Comparison of ENCODE assay signal across 8 mouse cellular contexts in the genomic region with DNA sequence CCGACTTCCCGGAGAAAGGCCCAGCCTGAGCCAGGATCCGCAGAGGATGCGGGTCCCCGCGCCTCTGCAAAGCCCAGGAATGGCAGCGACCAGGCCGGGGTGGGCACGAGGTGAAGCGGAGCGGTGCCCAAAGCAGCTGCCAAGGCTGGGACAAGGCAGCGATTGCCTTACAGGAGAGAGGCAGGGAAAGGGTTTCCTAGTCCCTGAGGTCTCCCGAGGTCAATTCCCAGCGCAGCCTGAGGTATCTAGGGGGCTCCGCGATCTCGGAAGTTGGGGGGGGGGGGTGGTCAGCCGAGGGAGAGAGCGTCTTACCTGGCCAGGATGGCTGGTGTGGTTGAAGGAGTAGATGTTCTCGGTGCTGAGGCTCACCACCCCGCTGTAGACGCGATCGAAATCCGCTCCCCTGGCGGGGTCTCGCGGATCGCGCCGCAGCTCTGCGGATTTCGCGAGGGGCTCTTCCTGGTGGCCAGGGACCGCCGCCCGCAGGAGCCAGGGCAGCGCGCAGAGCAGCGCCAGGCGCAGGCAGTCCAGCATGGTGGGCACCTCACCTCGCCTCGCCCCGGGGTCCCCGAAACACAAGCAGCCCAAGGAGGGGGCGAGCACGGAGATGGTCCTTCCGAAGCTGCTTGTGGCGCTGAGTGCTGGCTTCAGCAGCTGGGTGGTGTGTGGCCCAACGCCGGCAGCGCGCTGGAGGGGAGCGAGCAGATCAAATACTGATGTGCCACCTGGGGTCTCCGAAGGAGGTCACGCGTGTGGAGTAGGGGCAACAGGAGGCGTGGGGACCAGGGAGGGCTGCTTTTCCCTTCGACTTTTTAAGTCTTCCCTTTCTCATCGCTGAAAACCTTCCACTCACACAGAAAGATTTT. TPM values are rescaled to one million over a fixed set of nuclear protein-coding genes. Genes with fewer than 3 reads are reported as not detected.
A peak's percentile ranks its signal among the peaks of the same experiment; 100 is the strongest.
DNase-seq lines count a peak whose midpoint lies in the region; ATAC-seq and TF ChIP-seq lines count a peak whose summit lies in the region.

No protein-coding gene starts in this region.

- H3K4me2 ChIP-seq in intestine, embryonic 16.5 days (ENCODE audit: low read depth, low read length): peak overlapping the region; percentile 99
- peak overlapping the region; percentile 83 for H3K4me2 ChIP-seq in liver, embryonic 12.5 days
- H3K4me2 ChIP-seq in neural tube, embryonic 14.5 days (ENCODE audit: low read depth, low read length): peak overlapping the region; percentile 98

- no peaks in the 10 kb centered on the region for H3K27me3 ChIP-seq in cerebellum, adult 2 months (ENCODE audit: control insufficient read depth, insufficient read depth, low read length)
- peaks cover 6% of the 10 kb centered on the region; the same call in 1 of the 2 replicates for H3K27me3 ChIP-seq in intestine, embryonic 16.5 days (replicated peaks; ENCODE audit: control insufficient read depth, insufficient read depth, low read length)
- peaks cover 44% of the 10 kb centered on the region for H3K27me3 ChIP-seq in liver, embryonic 12.5 days (replicated peaks)
- peaks cover 3% of the 10 kb centered on the region; the same call in 1 of the 2 replicates for H3K27me3 ChIP-seq in neural tube, embryonic 14.5 days (ENCODE audit: control insufficient read depth, insufficient read depth, low read length)

- H3K4me1 ChIP-seq in cerebellum, adult 2 months (ENCODE audit: control insufficient read depth, insufficient read depth, low read length): no peaks in the 10 kb centered on the region
- H3K4me1 ChIP-seq in intestine, embryonic 16.5 days (ENCODE audit: control insufficient read depth, insufficient read depth, low read length): 0 out of 2 replicates have a peak, but pooled peaks cover 4% of the 10 kb centered on the region
- peaks cover 13% of the 10 kb centered on the region; the same call in 1 of the 2 replicates for H3K4me1 ChIP-seq in liver, embryonic 12.5 days
- H3K4me1 ChIP-seq in neural tube, embryonic 14.5 days (ENCODE audit: control insufficient read depth, insufficient read depth, low read length): no peaks in the 10 kb centered on the region

- 0 out of 2 replicates have a peak, but pooled peaks cover 6% of the 10 kb centered on the region for H3K9me3 ChIP-seq in intestine, embryonic 16.5 days (ENCODE audit: control insufficient read depth, low read length)
- peaks cover 6% of the 10 kb centered on the region; the same call in 1 of the 2 replicates for H3K9me3 ChIP-seq in liver, embryonic 12.5 days (replicated peaks)
- no peaks in the 10 kb centered on the region for H3K9me3 ChIP-seq in neural tube, embryonic 14.5 days (ENCODE audit: control insufficient read depth, low read length)

- H3K36me3 ChIP-seq in intestine, embryonic 16.5 days (ENCODE audit: control insufficient read depth, insufficient read depth, low read length): no peaks in the 10 kb centered on the region
- no peaks in the 10 kb centered on the region for H3K36me3 ChIP-seq in liver, embryonic 12.5 days
- no peaks in the 10 kb centered on the region for H3K36me3 ChIP-seq in neural tube, embryonic 14.5 days (ENCODE audit: control insufficient read depth, insufficient read depth, low read length)

- peak; percentile 24 to 49 for DNase-seq in spleen, adult 18-20 months
- DNase-seq in spleen, postnatal 36 days (ENCODE audit: low spot score in 2 of 2): no peak
- DNase-seq in cerebellum, adult 2 months: peak; percentile 60 to 75
- DNase-seq in forelimb bud, embryonic 11.5 days (ENCODE audit: low read depth, low spot score): peak; percentile 19
- DNase-seq in c-Kit-positive CD71-positive TER-119-positive erythroid progenitor cells, embryonic 14.5 days (ENCODE audit: low spot score): no peak

- TF ChIP-seq POLR2A in cerebellum, adult 2 months (IDR thresholded peaks at IDR 0.05; ENCODE audit: borderline replicate concordance, insufficient read depth, low read length): peak; percentile 40; the same call in 1 of the 2 replicates

- peak overlapping the region; percentile 76 for H3K4me3 ChIP-seq in cerebellum, adult 2 months (replicated peaks; ENCODE audit: insufficient read depth, low read depth, low read length)
- H3K4me3 ChIP-seq in intestine, embryonic 16.5 days (ENCODE audit: low read length): peak overlapping the region; percentile 69
- peak overlapping the region; percentile 54 for H3K4me3 ChIP-seq in liver, embryonic 12.5 days
- H3K4me3 ChIP-seq in neural tube, embryonic 14.5 days (ENCODE audit: low read depth, low read length): peak overlapping the region; percentile 67

- H3K9ac ChIP-seq in intestine, embryonic 16.5 days (ENCODE audit: low read depth, low read length): peak overlapping the region; percentile 71
- no peak overlapping the region for H3K9ac ChIP-seq in liver, embryonic 12.5 days
- H3K9ac ChIP-seq in neural tube, embryonic 14.5 days (replicated peaks; ENCODE audit: low read depth, low read length): peak overlapping the region; percentile 71

- peak overlapping the region; percentile 85 for H3K27ac ChIP-seq in cerebellum, adult 2 months (ENCODE audit: insufficient read depth, low read length)
- no peak overlapping the region for H3K27ac ChIP-seq in intestine, embryonic 16.5 days (ENCODE audit: low read length)
- H3K27ac ChIP-seq in liver, embryonic 12.5 days: no peak overlapping the region
- H3K27ac ChIP-seq in neural tube, embryonic 14.5 days (ENCODE audit: low read depth, low read length): no peak overlapping the region

- WGBS in cerebellum, adult 2 months: under 1% methylated on average over 60 of the region's 60 CpGs
- under 1% methylated on average over 60 of the region's 60 CpGs for WGBS in intestine, embryonic 16.5 days
- 2% methylated on average over 59 of the region's 60 CpGs for WGBS in liver, embryonic 12.5 days (ENCODE audit: insufficient replicate concordance)
- under 1% methylated on average over 60 of the region's 60 CpGs for WGBS in neural tube, embryonic 14.5 days

- ATAC-seq in intestine, embryonic 16.5 days: peak; percentile 68
- ATAC-seq in liver, embryonic 12.5 days: no peak
- ATAC-seq in neural tube, embryonic 14.5 days (ENCODE audit: low read depth): peak; percentile 81

- no peak for TF ChIP-seq CTCF in cerebellum, adult 2 months (IDR thresholded peaks at IDR 0.05; ENCODE audit: borderline replicate concordance, insufficient read depth, low read depth, low read length)

RNA-seq across cellular contexts. Expression of a gene that starts 0.8 kb away (rescaled TPM):
- polyA plus RNA-seq in cerebellum, adult 2 months (2012; rRNA removed): 32.9 and 37.6 TPM in 2 replicates
- polyA plus RNA-seq in intestine, embryonic 16.5 days (2015; fragmentation: Nextera tagmentation; extraction: Ambion mirVana): 1.2 and 1.3 TPM in 2 replicates
- polyA plus RNA-seq in liver, embryonic 12.5 days (2016; fragmentation: Nextera tagmentation; extraction: Ambion mirVana): not detected in 2 replicates
- polyA plus RNA-seq in neural tube, embryonic 14.5 days (2014; fragmentation: Nextera tagmentation; extraction: Ambion mirVana): 10.6 and 12.0 TPM in 2 replicates

RNA-seq across cellular contexts. Expression of a gene that starts 14.7 kb away (rescaled TPM):
- 14.9 and 19.8 TPM in 2 replicates for polyA plus RNA-seq in cerebellum, adult 2 months (2012; rRNA removed)
- polyA plus RNA-seq in intestine, embryonic 16.5 days (2015; fragmentation: Nextera tagmentation; extraction: Ambion mirVana): 16.0 and 17.5 TPM in 2 replicates
- 14.1 and 15.6 TPM in 2 replicates for polyA plus RNA-seq in liver, embryonic 12.5 days (2016; fragmentation: Nextera tagmentation; extraction: Ambion mirVana)
- 11.5 and 12.4 TPM in 2 replicates for polyA plus RNA-seq in neural tube, embryonic 14.5 days (2014; fragmentation: Nextera tagmentation; extraction: Ambion mirVana)

Comparison
In these comparisons a context has a peak if more than half of its experiments do, and no peak if none do; other contexts are left out.
1. DNase-seq: peak in spleen, adult 18-20 months (2 of 2), cerebellum, adult 2 months (2 of 2) and forelimb bud, embryonic 11.5 days (single experiment); none in spleen, postnatal 36 days (0 of 2) and c-Kit-positive CD71-positive TER-119-positive erythroid progenitor cells, embryonic 14.5 days (single experiment).
2. Peak in every context shown above with its lines, with median percentiles within 50 percentile points of each other: H3K4me3 ChIP-seq and H3K4me2 ChIP-seq.